Mouse (Mus musculus) embryonic fibroblast, embryonic 13.5 days (primary cell): ENCODE data around the gene Arhgap33.

Experiments
- CTCF ChIP-seq: IDR thresholded peaks from 2 replicates; pipeline ENCODE4 v1.5.1; 2011; ENCODE audit warnings: mild to moderate bottlenecking, control low read depth, low read length, moderate library complexity, borderline replicate concordance; ENCODE audit not compliant: insufficient read depth
- POLR2A ChIP-seq: IDR thresholded peaks from 2 replicates; pipeline ENCODE4 v1.6.1; 2011; ENCODE audit warnings: low read depth, mild to moderate bottlenecking, control low read depth, low read length, moderate library complexity

GRCm38 (mm10) chr7:30524487-30524886, 10.4 kb downstream of the Arhgap33 start:
- no peak for TF ChIP-seq CTCF
- TF ChIP-seq POLR2A, result no peak; the same call in 1 of the 2 replicates
